Mouse (Mus musculus): ENCODE data around the gene Pip4k2b.

DNA sequence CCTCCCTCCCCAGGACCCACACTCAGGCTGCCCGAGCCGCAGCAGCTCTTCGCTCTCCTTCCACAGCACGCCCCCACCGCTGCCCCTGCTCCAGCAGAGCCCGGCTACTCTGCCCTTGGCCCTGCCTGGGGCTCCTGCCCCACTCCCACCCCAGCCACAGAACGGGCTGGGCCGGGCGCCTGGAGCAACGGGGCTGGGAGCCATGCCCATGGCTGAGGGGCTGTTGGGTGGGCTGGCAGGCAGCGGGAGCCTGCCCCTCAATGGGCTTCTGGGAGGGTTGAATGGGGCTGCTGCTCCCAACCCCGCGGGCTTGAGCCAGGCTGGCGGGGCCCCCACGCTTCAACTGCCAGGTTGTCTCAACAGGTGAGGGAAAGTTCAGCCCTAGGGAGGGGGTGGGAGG is 66.2 kb downstream of the Pip4k2b start:
- TF ChIP-seq CTCF (IDR thresholded peaks at IDR 0.05; ENCODE audit: low read depth) (no peak), EP300 (IDR thresholded peaks at IDR 0.05; ENCODE audit: low read depth) (no peak)
